Mouse (Mus musculus) erythroblast, embryonic 14.5 days (primary cell): ENCODE measurements at regions not wholly inside any gene's neighbourhood (a gene's known extent, or its start where the extent isn't known, plus 50 kb on each side); places are given as distances from the start of the nearest gene placed in this dataset.

Experiments used
- GATA1 ChIP-seq: IDR thresholded peaks from 2 replicates; pipeline ENCODE4 v1.6.1; 2012; ENCODE audit warnings: low read length, inconsistent platforms, mixed read lengths
- TAL1 ChIP-seq: IDR thresholded peaks from 3 replicates; pipeline ENCODE4 v1.6.1; 2012; ENCODE audit warnings: low read length, inconsistent platforms, mixed read lengths

DNA sequence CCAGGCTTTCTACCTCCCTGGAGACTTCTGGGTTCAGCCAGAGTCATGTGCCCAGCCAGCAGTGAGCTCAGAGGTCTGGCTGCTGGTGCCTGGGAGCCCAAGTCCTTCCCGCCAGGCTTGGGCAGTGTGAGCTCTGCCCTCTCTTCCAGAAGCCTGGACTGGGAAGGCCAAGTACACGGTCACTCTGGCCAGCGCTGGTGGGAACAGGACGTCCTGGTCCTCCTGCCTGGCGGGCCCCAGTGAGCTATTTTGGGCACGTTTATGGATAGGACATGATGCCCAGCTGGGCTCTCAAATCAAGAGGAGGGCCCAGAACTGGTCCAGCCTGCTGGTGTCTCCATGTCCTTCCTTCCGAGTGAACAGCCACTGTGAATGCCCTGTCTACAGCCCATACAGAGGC lies 87.3 kb upstream of the Ptpn1 start:
- no peak for TF ChIP-seq GATA1
- TF ChIP-seq TAL1, result no peak
